Mouse (Mus musculus) layer of hippocampus, adult 18-20 months (tissue): Measurements from ENCODE around the gene P2rx7. TPM values are rescaled to one million over a fixed set of nuclear protein-coding genes. Genes with fewer than 3 reads are reported as not detected.
"Not testable (repeated sequence)": the region's sequence is repeated elsewhere in the genome, so short reads cannot be mapped to it uniquely, and the experiment has no call there.

Source experiments
- DNase-seq, 2 experiments: peaks; one replicate each; pipeline ENCODE4 v3.0.0; 2022; ENCODE audit warnings: low spot score in 2 of 2
- total RNA-seq, 2 experiments: library from RNA; stranded (reverse); gene quantifications; 2 replicates each; pipeline ENCODE4 v1.2.3; 2021

P2rx7 gene
- total RNA-seq, 2 experiments from 2014 or later = 7.2 to 9.9 TPM

DNA sequence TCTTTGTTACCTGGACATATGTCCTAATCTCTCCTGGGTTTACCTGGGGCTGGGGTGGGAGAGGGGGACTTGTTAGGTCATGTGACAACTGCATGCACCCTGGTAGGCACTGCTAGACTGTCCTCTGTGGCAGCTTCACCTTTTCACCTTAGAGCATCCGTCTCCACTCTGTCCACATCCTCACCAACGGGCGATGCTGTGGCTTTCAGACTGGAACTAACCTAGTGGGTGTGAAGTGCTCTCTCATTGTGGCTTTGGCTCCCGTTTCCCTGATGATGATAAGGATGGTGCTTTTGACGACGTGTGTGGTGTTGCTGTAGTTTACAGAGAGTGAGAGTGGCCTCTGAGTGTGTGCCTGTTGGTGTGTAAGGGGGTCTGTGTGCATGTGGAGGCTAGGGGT is 1.6 kb downstream of the P2rx7 start:
- DNase-seq = no peak

DNA sequence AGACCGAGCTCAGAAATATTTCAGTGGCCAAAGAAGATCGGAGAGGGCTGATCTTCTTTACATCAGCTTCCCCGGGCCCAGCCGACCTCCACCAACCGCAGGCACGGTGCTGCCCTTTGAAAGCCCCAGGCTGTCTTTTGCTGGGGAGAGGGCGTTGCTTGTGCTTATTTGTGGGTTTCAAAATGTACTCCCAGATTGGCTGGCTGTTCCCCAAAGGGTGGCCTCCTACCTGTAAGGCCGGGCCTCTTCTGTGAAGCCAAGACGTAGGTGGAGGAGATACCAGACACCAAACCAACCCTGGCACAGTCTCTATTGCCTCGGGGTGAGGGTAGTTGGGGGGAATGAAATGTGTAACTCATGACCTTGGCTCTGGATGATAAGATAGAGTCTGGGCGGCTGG is 2.3 kb downstream of the P2rx7 start:
- DNase-seq = no peak

DNA sequence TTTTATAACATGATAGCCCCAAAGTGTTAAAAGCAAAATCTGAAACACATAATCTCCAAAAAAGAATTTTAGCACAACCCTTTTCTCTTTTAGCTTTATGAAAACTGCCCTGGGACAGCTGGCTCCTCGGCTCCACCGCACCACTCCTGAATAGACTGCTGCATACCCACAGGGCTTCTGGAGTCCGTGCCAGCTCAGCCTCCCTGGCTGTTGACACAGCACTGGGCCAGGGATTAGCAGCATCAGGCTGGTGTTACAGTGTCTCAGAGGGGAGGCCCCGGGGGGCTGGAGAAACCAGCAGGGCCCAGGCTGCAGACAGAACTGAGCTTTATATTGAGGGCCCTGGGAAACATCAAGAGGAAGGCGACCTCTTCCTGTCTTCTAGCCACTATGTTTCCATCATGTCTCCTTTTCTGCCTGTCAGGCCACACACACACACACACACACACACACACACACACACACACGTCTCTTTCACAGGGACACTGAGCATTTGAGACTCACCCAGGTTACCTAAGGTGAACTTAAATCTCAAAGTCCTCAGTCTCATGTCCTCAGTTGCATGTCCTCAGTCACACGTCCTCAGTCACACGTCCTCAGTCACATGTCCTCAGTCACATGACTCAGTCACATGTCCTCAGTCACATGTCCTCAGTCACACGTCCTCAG is 3.7 kb downstream of the P2rx7 start:
- no peak for DNase-seq

DNA sequence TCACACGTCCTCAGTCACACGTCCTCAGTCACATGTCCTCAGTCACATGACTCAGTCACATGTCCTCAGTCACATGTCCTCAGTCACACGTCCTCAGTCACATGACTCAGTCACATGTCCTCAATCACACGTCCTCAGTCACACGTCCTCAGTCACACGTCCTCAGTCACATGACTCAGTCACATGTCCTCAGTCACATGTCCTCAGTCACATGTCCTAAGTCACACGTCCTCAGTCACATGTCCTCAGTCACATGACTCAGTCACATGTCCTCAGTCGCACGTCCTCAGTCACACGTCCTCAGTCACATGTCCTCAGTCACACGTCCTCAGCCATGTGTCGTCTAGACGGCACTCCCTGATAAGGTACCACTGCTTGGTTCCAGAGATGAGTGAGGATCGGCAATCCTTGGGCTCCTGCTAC is 4.3 kb downstream of the P2rx7 start:
- not testable (repeated sequence) for DNase-seq

DNA sequence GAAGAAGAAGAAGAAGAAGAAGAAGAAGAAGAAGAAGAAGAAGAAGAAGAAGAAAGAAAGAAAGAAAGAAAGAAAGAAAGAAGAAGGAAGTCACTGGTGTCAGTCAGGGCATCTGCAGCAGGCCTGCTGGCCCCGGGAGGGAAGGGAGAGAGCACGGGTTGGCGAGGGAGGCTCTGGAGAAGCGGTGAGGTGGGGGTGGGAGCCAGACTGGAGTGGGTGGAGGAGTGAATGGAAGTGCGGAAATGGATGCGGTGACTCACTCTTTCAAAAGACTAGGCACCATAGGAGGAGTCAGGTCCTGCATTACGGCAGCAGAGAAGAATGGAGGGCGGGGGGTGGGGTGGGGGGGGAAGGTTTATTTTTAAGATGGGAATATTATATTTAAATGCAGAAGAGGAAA is 5.6 kb downstream of the P2rx7 start:
- DNase-seq = peak; percentile 36 to 65

DNA sequence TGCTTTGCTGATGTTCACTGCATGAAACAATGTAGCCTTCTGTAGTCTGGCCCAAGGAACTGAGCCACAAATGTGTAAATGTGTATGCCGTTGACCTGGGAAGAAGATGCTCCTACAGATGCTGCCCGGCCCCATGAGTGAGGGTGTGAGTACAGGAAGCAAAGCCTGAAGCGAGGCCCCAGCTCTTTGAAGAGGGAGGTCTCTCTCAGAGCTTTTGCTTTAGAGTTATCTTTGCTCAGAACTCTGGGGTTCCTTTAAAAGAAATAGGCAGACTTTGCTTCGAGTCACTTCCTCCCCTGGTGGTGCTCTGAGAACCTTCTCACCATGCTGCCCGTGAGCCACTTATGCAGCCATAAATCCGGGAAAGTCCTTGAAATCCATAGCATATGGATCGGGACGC is 6.4 kb downstream of the P2rx7 start:
- no peak for DNase-seq

DNA sequence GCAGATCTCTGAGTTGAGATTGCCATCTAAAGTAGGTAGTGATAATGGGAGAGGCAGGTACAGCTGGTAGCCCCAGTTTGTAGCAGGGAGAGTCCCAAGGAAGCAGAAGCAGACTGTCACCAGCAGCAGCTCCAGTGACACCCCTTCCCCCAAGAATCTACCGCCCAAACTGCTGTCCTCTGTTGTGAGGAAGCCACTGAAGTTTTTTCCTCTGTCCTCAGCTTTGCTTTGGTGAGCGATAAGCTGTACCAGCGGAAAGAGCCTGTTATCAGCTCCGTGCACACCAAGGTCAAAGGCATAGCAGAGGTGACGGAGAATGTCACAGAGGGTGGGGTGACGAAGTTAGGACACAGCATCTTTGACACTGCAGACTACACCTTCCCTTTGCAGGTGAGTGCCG is 8.8 kb downstream of the P2rx7 start:
- DNase-seq = no peak

DNA sequence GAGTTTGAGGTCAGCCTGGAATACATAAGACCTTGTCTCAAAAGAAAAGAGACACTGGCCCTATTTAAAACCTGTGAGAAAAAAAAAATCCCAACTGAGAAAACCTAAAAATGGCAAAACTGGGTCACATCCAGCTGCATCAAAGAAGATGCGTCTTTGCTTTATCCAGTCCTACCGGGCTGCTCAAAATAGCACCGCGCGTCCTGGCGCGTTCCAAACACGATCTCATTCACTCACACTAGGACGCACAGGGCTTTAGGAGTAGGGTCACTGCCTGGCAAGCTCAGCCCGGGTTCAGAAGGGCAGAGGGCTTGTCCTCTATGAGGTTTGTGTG is 9.4 kb downstream of the P2rx7 start:
- DNase-seq = no peak

DNA sequence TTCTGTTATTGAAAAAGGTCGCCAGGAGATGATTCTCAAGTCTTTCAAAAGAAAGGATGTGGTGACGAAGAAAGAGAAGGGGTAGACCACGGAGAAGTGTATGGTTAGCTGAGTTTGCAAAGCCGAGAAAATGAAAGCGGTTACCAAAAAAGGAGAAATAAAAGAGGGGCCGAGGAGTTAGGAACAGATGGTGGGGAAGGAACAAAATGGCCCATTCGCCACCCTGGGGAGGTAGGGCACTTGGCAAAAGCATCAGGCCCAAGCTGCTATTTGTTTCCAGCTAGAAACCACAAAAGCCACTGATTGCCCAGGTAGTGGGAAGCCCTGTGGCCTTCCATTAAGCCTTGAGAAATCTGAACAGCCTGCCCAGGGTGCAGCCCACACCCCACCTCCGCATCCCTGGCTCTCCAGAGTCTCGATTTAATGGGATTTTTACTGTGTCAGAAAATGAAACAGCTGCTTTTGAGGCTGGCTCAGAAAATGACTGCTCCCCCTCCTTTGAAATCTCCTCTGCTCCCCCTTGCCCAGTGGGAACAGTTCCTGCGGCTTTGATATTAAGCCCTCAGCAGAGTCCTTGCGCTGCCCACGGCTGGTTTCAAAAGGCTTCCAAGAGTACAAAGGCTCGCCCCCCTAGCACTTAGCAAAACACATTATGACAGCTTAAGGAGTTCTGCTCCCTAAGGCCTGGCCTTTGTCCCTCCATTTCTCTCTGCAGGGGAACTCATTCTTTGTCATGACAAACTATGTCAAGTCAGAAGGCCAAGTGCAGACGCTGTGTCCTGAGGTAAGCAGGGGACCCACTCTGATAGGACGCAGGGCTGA is 9.9 kb downstream of the P2rx7 start:
- DNase-seq = peak; percentile 49 to 66

DNA sequence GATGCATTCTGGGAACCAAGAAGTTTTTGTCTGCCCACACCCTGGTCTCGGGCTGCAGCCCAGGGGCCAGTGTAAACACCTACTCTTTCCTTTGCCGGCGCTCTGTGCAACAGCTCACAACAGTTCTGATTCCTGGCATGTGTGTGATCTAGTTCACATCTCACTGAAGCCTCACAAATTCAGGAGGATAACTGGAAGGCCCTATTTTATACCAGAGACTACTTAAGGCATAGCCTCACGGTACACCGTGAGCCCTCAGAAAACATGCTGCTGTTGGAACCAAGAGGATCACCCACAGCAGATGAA is 10.5 kb downstream of the P2rx7 start:
- DNase-seq = no peak

DNA sequence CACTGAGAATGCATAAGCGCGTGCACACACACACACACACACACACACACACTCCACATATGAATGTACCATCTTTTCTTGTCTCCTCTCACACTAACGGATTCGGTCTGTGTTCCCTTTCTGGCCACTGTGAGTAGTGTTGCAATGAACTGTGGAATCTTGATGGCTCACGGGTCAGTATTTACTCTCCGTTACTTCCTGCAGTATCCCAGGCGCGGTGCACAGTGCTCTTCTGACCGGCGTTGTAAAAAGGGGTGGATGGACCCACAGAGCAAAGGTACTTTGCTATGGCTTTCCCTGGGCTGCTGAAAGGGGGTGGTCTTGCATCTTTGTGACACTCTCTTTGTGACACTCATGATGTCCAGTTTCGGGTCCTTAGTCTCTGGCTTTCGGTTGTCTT is 13.1 kb downstream of the P2rx7 start:
- DNase-seq = no peak

DNA sequence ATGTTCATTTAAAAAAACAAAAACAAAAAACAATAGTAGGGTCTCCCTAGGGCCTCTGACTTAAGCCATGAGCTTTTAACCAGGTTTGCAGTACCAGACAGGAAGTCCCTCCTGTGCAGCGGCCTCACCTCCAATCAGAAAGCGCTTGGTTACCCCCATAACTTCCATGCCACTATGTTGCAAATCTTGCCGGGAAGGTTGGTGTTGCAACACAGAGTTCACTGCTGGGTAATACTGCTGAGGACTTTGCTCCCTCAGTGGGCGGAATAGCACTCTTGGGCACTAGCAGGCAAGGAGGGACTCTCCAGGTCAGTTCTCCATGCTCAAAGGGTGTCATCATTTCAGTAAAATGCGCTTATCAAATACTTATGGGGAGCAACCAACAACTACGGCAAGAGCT is 18.8 kb downstream of the P2rx7 start:
- no peak for DNase-seq

DNA sequence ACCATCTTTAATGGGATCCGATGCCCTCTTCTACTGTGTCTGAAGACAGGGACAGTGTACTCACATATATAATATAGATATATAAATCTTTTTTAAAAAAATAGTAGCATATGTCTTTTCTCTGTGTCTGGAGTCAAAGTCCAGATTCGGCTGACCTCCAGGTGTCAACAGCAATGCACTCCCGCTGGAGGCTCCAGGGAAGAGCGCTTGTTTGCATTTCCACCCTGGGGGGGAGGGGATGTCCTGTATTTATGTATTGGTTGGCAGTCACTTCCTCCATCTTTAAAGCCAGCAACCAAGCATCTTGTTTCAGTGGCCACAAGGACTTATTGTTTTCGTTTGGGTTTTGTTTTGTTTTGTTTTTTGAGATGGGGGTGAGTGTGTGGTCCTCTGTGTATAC is 21.3 kb downstream of the P2rx7 start:
- no peak for DNase-seq

DNA sequence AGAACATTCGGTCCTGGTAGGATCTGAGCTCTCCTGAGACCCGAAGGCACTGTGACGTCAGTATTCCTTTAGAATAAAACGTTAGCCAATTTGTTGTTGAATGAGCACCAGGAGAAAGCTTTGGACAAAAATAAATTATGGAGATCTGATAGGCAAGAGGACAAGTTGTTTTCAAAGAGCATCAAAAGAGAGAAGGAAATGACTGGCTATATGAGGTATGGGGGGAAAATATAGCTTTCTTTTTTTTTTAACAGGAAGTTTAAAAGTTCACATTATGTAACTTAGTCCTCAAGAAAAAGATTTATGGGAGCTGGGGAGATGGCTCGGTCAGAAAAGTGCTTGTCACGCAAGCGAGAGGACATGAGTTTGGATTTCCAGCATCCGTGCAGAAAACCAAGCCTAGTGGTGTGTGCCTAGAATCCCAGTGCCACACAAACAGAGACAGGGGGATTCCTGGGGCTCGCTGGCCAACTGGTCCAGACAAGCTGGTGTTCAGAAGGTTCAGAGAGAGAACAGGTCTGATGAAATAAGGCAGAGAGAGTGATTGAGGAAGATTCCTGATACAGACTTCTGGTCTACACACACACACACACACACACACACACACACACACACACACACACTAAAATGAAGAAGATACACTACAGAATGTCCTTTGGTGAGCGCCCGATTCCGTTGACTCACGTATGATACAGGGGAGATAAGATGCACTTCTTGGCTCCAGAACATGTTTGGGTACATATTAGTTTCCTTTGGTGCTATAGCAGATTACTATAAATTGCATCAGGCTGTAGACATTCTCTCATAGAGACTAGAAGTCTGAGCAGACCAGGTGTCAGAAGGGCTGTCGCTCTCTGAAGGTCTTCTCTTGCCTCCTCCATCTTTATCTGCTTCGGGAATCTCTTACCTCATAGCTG is 25.5 kb downstream of the P2rx7 start:
- DNase-seq = no peak

DNA sequence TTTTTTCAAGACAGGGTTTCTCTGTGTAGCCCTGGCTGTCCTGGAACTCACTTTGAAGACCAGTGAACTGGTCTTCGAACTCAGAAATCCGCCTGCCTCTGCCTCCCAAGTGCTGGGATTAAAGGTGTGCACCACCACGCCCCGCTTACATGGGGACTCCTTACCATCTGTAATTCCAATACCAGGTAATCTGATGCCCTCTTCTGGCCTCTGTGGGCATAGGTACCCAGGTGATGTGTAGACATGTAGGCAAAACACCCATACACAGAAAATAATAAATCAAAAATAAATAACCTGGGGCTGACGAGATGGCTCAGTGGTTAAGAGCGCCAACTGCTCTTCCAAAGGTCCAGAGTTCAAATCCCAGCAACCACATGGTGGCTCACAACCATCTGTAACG is 27.9 kb downstream of the P2rx7 start:
- DNase-seq = not testable (repeated sequence)

DNA sequence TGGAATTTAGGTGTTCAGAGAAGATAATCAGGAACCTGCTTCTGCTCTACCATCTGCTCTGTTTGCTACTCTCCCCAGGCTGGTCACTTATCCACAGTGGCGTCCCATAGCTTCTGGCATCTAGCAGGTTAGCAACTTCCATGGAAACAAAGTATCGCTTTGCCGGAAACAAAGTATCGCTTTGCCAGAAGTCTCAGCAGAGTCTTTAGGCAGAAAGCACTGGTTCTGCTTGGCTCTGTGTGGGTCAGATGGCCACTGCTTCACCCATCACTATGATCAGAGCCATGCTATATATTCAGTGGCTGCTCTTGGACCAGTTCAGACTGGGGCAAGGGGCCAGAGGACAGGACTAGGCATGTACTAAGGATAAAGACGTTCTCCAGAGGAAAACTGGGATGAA is 28.6 kb downstream of the P2rx7 start:
- DNase-seq = no peak

DNA sequence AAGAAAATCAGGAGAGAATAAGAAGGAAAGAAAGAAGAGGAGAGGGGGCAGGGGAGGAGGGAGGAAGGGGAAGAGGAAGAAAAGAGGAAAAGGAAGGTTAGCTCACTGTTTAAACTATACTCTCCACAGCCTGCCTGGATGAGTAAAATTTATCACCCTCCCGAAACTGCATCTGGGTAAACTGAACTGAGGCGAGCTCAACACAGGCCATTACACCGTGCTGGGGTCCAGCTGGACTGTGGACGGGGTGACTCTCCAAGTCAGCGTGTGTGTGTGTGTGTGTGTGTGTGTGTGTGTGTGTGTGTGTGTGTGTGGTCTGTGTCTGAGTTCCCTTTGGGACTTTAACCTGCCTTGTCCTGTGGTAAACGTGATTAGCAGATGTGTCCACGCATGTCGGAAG is 32.3 kb downstream of the P2rx7 start:
- no peak for DNase-seq

DNA sequence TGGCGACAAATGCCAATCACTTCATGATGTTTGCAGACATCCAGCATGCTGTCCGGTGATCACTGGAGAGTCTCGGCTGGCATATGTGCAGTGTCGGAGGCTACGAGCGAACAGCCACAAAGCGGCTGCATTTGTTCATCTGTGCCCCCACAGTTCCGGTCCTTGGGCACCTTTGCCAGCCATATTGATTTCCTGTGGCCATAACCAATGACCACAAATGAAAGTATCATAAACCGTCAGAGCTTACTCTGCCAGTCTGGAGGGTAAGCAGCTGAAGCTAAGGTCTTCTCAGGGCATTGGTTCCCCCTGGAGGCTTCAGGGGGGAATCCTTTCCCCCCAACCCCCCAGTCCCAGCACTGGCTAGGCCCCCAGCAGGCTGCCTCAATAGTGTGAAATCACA is 34.3 kb downstream of the P2rx7 start:
- no peak for DNase-seq

DNA sequence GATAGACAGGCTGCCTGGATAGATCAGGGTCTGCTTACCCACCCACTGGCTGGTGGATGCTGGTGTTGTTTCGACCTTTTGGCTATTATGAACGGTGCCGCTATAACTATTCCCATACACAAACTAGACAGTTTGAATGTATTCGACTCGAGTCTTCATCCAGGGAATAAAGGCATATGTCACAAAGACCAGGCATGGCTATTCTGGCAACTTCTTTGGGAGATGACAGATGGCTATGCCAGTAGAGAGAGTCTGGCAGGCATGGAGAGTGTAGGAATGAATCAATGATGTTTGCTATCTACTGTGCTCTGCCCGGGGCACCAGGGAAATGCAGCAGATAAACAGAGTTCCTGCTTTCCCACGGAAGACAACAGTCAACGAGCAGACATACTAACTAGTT is 36.2 kb downstream of the P2rx7 start:
- peak; percentile 37 to 59 for DNase-seq

DNA sequence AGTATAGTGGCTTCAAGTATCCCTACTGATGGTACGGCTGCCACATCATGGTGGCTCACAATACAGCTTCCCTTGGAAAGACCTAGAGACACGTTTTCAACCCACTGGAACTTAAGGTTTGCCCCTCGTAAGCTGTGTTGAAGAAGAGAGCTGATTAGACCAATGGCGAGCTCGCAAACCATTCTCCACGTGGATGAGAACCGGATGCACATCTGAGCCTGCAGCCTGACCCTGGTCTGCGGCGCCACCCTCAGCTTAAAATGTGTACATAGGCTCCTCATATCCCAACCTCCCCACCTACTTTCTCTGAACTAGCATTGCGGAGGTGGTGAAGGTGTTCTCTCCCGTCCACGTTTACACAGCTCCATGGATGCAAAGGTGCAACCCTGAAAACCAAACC is 37.6 kb downstream of the P2rx7 start:
- no peak for DNase-seq

DNA sequence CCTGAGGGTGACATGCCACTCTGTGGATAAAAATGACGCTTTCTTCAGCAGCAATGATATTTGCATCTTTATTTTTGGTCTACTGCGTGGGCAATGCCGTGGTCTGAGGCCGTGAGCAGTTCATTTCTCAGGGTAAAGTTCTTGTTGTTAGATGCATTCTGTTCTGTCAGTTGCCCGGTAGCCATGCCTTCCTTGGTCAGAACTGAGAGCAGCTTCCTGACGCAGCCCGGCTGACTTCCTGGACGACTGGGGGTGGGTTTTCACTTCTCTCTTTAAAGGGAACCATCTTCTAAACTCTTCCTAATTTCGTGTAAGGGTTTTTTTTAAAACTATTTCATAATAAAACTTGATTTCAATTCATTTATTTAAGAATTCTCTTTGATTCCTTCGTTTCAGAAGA is 40.2 kb downstream of the P2rx7 start:
- no peak for DNase-seq

DNA sequence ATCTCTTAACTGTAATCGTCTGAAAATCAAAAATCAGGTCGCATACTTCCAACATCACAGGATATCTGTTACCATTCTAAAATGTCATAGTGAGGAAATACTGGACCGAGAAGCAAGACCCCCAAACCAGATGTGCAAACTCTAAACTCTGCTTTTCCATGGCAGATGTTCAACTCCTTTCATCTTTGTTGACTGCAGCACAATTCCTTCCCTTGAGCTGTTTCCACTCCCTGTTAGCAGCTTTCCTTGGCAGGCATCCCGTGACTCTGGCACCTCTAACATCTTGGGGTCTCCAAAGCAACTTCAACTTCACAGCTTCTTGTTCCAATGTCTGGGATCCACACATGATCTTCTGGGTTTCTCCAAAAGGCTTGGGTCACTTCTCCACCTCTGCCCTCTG is 43.7 kb downstream of the P2rx7 start:
- no peak for DNase-seq
